Mouse (Mus musculus) G1E (cell line): ENCODE data around the gene Itfg1. TPM values are rescaled to one million over a fixed set of nuclear protein-coding genes. Genes with fewer than 3 reads are reported as not detected.
"Not testable (repeated sequence)": the region's sequence is repeated elsewhere in the genome, so short reads cannot be mapped to it uniquely, and the experiment has no call there.

Experiments
- ATAC-seq: 2 replicates; pipeline ENCODE4 v1.8.0; 2016; ENCODE audit warnings: mild to moderate bottlenecking; ENCODE audit not compliant: insufficient number of reproducible peaks, poor library complexity, low FRiP score, severe bottlenecking; ENCODE audit errors: extremely low read depth
- DNase-seq: peaks from one replicate; pipeline ENCODE4 v3.0.0; 2012; ENCODE audit warnings: low spot score
- H3K27me3 ChIP-seq: 2 replicates; pipeline ENCODE4 v1.6.1; 2012; ENCODE audit warnings: mild to moderate bottlenecking, low read length, inconsistent platforms; ENCODE audit not compliant: insufficient read depth
- H3K36me3 ChIP-seq: replicated peaks from 2 replicates; pipeline ENCODE3; 2012; ENCODE audit warnings: mild to moderate bottlenecking, inconsistent platforms
- H3K4me1 ChIP-seq: 2 replicates; pipeline ENCODE4 v1.6.1; 2012; ENCODE audit warnings: low read depth, low read length, inconsistent platforms, mixed read lengths; ENCODE audit not compliant: insufficient read depth
- H3K4me3 ChIP-seq: 2 replicates; pipeline ENCODE4 v1.5.1; 2012; ENCODE audit warnings: low read depth, mild to moderate bottlenecking, inconsistent platforms, low read length, moderate library complexity, mixed read lengths
- H3K9me3 ChIP-seq: replicated peaks from 2 replicates; pipeline ENCODE4 v1.6.1; 2012; ENCODE audit warnings: inconsistent platforms
- CTCF ChIP-seq: IDR thresholded peaks from 2 replicates; pipeline ENCODE4 v1.5.1; 2012; ENCODE audit warnings: low read depth, low read length, inconsistent platforms, mixed read lengths
- GATA1 ChIP-seq: IDR thresholded peaks from 2 replicates; pipeline ENCODE4 v1.6.1; 2012; ENCODE audit warnings: borderline replicate concordance, low read length, inconsistent platforms, mixed read lengths
- GATA2 ChIP-seq: IDR thresholded peaks from 2 replicates; pipeline ENCODE4 v1.6.1; 2012; ENCODE audit warnings: low read depth, low read length, inconsistent platforms, borderline replicate concordance
- POLR2AphosphoS5 ChIP-seq: IDR thresholded peaks from 2 replicates; pipeline ENCODE4 v1.6.1; 2012; ENCODE audit warnings: low read depth, low read length, inconsistent platforms; ENCODE audit not compliant: insufficient replicate concordance
- TAL1 ChIP-seq: conservative IDR thresholded peaks from 2 replicates; pipeline ENCODE4 v1.6.1; 2012; ENCODE audit warnings: low read depth, low read length, inconsistent platforms, mixed read lengths
- polyA plus RNA-seq: library from polyadenylated mRNA; stranded (reverse); fragments of >175 nt; gene quantifications from 2 replicates; pipeline ENCODE4 v1.2.3, GENCODE M21; 2012
- total RNA-seq, 2 experiments: library from RNA; stranded (forward) in 1 of 2; stranded (reverse) in 1 of 2; fragments of 200-1000 nt in 1 of 2; fragments of >200 nt in 1 of 2; fragmentation: Nextera tagmentation in 1 of 2; gene quantifications; 2 replicates each; pipeline ENCODE4 v1.2.3; 2014 to 2017

Gene Itfg1
- total and polyA plus RNA-seq, 3 experiments = 5.3 to 38.8 (median 37.5) TPM

DNA sequence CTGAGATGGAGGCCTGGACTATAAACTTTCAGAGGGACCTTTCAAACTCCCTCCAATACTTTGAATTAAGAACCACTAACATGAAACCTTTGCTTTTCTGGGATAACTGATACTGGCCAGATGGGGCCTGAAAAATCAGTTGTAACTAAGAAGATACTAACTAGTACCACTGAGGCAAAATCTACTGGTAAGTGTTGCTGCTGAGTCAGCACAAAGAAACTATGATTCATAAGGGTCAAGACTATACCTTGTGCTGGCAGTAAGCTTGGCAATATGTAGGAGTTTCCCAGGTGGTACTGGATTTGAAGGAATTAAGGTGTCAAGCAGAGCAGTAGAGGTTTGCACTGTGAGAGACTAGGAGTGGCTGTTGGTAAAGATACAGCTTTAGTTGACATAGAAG lies 27.1 kb downstream of the Itfg1 start:
- no peaks in the 10 kb centered on the region for H3K9me3 ChIP-seq
- H3K36me3 ChIP-seq = peaks cover 16% of the 10 kb centered on the region
- no peak for DNase-seq
- no peaks in the 10 kb centered on the region for H3K27me3 ChIP-seq
- TF ChIP-seq TAL1 (no peak), CTCF (no peak), GATA1 (no peak), POLR2AphosphoS5 (no peak), GATA2 (no peak)
- ATAC-seq = no peak
- no peak overlapping the region for H3K4me3 ChIP-seq
- no peaks in the 10 kb centered on the region for H3K4me1 ChIP-seq

DNA sequence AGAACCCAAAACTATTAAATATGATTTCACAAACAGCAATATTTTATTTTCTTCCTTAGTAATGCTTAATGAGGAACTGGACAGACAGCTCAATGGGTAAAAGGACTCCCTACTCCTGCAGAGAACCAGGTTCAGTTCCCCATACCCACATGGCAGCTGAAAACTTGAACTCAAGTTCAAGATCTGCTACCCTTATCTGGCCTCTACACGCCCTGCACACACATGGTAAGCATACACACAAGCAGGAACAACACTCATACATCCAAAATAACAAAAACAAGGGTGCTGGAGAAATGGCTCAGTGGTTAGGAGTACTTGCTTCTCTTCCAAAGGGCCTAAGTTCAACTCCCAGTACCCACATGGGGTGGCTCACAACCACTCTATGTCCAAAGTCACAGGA lies 39.3 kb downstream of the Itfg1 start:
- no peak for ATAC-seq
- TF ChIP-seq GATA1 (no peak), TAL1 (no peak), POLR2AphosphoS5 (no peak), CTCF (no peak), GATA2 (no peak)
- no peak overlapping the region for H3K4me3 ChIP-seq
- H3K27me3 ChIP-seq = no peaks in the 10 kb centered on the region
- DNase-seq = no peak
- peaks cover 22% of the 10 kb centered on the region for H3K36me3 ChIP-seq
- no peaks in the 10 kb centered on the region for H3K4me1 ChIP-seq
- H3K9me3 ChIP-seq = no peaks in the 10 kb centered on the region

GRCm38 (mm10) chr8:85800164-85800563 lies 40.6 kb downstream of the Itfg1 start:
- ATAC-seq (no peak), DNase-seq (no peak)
- peaks cover 19% of the 10 kb centered on the region for H3K36me3 ChIP-seq
- H3K27me3 ChIP-seq = no peaks in the 10 kb centered on the region
- TF ChIP-seq GATA2 (no peak), GATA1 (no peak), CTCF (no peak), TAL1 (no peak), POLR2AphosphoS5 (no peak)
- no peak overlapping the region for H3K4me3 ChIP-seq
- H3K9me3 ChIP-seq = no peaks in the 10 kb centered on the region
- H3K4me1 ChIP-seq = no peaks in the 10 kb centered on the region

DNA sequence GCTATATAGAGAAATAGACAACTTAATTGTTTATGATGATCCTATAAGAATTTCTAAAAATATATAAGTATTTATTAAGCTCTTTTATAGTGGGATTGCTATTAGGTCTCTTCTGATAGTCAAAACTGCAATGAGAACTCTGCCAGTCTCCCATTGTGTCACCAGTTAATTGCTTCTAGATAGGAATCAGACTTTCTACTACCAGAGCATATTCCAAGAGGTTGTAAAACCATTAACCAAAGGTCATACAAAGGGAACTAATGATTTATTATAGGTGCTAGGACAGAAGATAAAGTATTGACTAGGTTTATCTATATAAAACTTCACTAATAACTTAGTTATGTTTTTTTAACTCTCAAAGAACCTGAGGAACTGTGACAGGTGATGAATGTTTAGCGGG lies 44.3 kb downstream of the Itfg1 start:
- ATAC-seq, DNase-seq: not testable (repeated sequence)
- H3K36me3 ChIP-seq = peaks cover 22% of the 10 kb centered on the region

DNA sequence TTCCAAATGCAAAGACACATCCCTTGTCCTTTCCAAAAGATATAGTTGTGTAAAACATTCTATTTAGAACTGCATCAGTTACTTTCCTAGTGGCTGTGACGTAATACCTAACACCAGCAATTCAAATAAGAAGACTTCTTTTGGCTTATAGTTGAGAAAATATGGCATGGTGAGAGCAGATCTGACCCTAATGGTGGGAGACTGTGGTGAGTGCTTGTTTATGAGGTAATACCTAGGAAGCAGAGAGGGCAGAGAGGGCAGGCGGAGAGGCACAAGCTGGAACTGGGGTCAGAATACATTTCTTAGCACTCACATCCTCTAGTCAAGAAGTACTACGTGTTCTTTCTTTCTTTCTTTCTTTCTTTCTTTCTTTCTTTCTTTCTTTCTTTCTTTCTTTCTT lies 52.4 kb downstream of the Itfg1 start:
- Histone ChIP-seq H3K4me1 (no peaks in the 10 kb centered on the region), H3K9me3 (no peaks in the 10 kb centered on the region), H3K27me3 (no peaks in the 10 kb centered on the region), H3K36me3 (peaks cover 27% of the 10 kb centered on the region), H3K4me3 (no peak overlapping the region)
- DNase-seq (no peak), ATAC-seq (no peak)
- no peak for TF ChIP-seq POLR2AphosphoS5
- no peak for TF ChIP-seq TAL1
- TF ChIP-seq GATA1 = no peak
- TF ChIP-seq CTCF = no peak
- no peak for TF ChIP-seq GATA2

More for the DNA sequence above, 44.3 kb downstream of the Itfg1 start:
- H3K4me3 ChIP-seq, H3K27me3 ChIP-seq, H3K4me1 ChIP-seq, H3K9me3 ChIP-seq: not testable (repeated sequence)

GRCm38 (mm10) chr8:85787909-85788308 lies 52.8 kb downstream of the Itfg1 start:
- no peak for TF ChIP-seq TAL1
- no peak for TF ChIP-seq CTCF
- TF ChIP-seq GATA1 = no peak
- no peak for TF ChIP-seq GATA2
- TF ChIP-seq POLR2AphosphoS5 = no peak
- Histone ChIP-seq H3K4me3 (no peak overlapping the region), H3K36me3 (peaks cover 29% of the 10 kb centered on the region), H3K9me3 (no peaks in the 10 kb centered on the region), H3K27me3 (no peaks in the 10 kb centered on the region), H3K4me1 (no peaks in the 10 kb centered on the region)
- ATAC-seq (no peak), DNase-seq (no peak)

- no peak for DNase-seq
- Histone ChIP-seq H3K4me1 (no peaks in the 10 kb centered on the region), H3K4me3 (no peak overlapping the region), H3K36me3 (peaks cover 31% of the 10 kb centered on the region), H3K9me3 (no peaks in the 10 kb centered on the region), H3K27me3 (no peaks in the 10 kb centered on the region)
- no peak for ATAC-seq
- TF ChIP-seq POLR2AphosphoS5 (no peak), GATA1 (no peak), TAL1 (no peak), GATA2 (no peak), CTCF (no peak)
These were observed 55.2 kb downstream of the Itfg1 start for GRCm38 (mm10) chr8:85785506-85785905.
